Mouse (Mus musculus) CD4-positive naive resting alpha-beta T cell, adult 57 days (primary cell): ENCODE data around the gene Arfgap2. TPM values are rescaled to one million over a fixed set of nuclear protein-coding genes. Genes with fewer than 3 reads are reported as not detected.

Experiments
- total RNA-seq: library from RNA; stranded (reverse); gene quantifications from one replicate; pipeline ENCODE4 v1.2.4, GENCODE M21; 2023

Gene Arfgap2
- 143 TPM for total RNA-seq

DNA sequence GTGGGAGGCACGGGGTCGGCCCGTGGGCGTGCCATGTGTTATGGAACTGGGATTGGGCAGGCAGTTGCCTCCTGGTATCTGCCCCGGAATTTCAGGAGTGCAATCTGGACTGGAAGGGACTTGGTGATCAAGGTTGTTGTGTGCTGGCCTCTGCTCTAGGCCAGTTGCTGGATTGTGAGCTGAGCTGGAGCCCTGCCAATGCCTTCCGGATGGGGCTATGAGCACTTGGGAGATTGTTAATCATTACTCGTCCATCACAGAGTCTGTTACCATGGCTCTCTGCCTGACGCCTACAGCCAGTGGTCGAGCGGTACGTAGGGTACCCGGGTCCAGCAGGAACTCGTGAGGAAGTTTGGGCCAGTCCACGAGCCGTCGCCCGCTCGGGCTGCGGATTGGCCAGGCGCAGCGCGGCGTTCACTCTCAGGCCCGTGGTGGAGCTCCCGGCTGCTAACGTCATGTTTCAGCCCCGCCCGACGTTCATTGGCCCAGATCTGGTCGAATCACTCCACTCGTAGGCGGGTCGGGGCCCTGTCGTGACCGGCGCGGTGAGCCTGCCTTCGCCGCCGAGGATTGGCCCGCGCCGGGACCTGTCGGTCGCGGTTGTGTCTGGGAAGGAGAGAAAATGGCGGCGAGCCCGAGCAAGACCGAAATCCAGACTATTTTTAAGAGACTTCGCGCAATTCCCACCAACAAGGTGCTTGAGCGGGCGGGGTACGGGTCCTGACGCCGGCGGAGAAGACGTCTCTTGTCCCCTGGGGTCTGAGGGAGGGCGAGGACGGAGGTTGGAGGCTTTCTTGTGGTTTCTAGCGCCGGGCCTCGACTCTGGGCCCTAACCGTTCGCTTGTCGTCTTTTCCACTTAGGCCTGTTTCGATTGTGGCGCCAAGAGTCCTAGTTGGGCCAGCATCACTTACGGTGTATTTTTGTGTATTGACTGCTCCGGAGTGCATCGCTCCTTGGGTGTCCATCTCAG, at the start of gene Arfgap2:
Gene Arfgap2 (plus strand): TSS at position 264 of the 971 bp plus-strand sequence.

DNA sequence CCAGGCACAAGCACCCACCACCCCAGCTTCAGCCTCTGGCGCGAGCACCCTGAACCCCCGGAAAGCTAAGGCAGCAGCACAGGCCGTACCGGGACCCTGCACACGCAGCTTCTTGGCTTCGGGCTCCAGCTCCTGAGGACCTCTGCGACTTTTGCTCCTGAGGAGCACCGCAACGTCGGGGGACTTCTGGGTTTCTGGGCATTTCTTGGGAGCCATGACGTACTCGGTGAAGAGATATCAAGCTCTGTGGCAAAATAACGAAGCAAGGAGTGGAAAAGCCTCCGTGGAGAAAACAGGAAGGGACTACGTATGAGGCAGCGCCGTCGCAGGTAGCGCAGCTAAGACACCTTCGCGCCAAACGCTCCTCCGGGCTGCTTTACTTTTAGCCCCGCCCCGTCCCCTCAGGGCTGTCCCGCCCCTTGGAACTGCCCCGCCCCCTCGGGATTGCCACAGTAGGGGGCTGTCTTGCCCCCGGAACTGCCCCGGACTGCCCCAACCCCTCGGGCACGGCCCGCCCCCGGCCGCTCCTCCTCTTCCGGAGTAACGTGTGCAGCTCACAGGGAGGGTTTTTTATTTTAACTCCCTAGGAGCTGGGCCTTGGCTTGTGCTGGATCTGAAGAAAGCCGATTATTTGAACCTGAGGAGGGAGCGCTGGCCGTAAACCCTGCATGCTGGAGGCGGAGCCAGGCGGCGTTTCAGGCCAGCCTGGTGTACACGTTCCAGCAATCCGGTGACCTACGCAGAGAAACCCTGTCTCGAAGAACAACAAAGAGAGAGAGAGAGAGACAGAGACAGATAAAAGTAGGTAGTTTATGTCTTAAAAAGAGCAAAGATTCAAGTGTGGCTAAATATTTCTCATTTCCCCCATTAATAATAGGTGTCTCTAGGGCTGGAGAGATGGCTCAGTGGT, 27.9 kb upstream of the Arfgap2 start, which contains the start of gene Ddb2:
Gene Ddb2 (minus strand): TSS at position 382 of the 910 bp plus-strand sequence.

DNA sequence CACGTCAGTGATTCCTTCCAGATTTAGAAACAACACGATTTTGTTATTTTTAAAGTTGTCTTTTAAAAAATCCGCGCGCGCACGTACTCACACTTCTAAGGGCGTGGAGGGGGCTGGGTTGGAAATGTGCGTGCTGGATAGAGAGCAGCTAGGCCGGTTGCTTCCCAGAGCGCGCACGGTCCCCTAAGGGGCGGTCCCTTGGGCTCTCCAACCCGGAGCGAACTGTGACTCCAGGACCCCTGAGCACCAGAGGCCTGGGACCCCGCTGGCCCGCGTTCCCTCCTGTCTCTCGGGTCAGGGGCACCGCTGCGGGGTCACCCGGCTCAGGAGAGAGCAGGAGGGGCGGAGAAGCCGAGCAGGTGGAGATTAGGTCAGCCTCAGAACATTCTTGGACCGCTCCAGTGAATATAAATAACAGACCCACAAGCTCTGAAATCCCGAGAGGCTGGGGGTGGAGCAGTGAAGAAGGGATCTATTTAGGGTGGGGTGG, 9.1 kb upstream of the Arfgap2 start, which contains the start of gene Pacsin3:
Gene Pacsin3 (plus strand): TSS at position 294 of the 490 bp plus-strand sequence.

Other genes starting within 250 kb of the Arfgap2 start
- gene Rapsn, start 229.4 kb upstream of the Arfgap2 start, total RNA-seq, result 0.41 TPM
- 134 TPM for gene Psmc3, start 211.0 kb upstream of the Arfgap2 start, total RNA-seq
- gene Slc39a13, start 194.6 kb upstream of the Arfgap2 start, total RNA-seq, result 24.6 TPM
- 7.2 TPM for gene Spi1, start 182.6 kb upstream of the Arfgap2 start, total RNA-seq
- 0.15 TPM for gene Mybpc3, start 146.8 kb upstream of the Arfgap2 start, total RNA-seq
- 281 TPM for gene Madd, start 81.1 kb upstream of the Arfgap2 start, total RNA-seq
- 2.8 TPM for gene Nr1h3, start 62.1 kb upstream of the Arfgap2 start, total RNA-seq
- 7.0 TPM for gene Acp2, start 62.1 kb upstream of the Arfgap2 start, total RNA-seq
- gene Ddb2, start 28.0 kb upstream of the Arfgap2 start, total RNA-seq, result 90.5 TPM
- 1.4 TPM for gene Pacsin3, start 9.0 kb upstream of the Arfgap2 start, total RNA-seq
- gene 1110051M20Rik, start 179.7 kb downstream of the Arfgap2 start, total RNA-seq, result 7.0 TPM
- 0.06 TPM for gene Lrp4, start 192.5 kb downstream of the Arfgap2 start, total RNA-seq